Mouse (Mus musculus): ENCODE results near the gene Klhl42.

Gene Klhl42

GRCm38 (mm10) chr6:147151069-147151468 lies 59.9 kb downstream of the Klhl42 start:
- no peak for DNase-seq (ENCODE audit: low spot score in 2 of 2)

DNA sequence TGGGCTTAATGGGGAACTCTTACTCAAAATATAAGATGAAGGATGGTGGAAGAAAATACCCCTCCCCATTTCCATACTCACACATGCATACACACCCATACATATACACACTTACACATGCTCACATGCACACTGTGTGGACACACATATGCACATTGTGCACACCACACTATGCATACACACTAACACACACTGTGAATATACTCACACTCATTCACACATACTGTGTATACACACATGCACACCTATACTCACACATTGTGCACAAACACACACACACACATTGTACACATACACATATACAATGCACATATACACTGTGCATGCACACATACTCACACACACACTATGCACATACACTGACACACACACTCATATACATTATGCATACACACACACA lies 60.7 kb downstream of the Klhl42 start:
- no peak for DNase-seq (ENCODE audit: low spot score in 2 of 2)

GRCm38 (mm10) chr6:147155085-147155484 lies 63.9 kb downstream of the Klhl42 start:
- DNase-seq (ENCODE audit: low spot score in 2 of 2): no peak

DNA sequence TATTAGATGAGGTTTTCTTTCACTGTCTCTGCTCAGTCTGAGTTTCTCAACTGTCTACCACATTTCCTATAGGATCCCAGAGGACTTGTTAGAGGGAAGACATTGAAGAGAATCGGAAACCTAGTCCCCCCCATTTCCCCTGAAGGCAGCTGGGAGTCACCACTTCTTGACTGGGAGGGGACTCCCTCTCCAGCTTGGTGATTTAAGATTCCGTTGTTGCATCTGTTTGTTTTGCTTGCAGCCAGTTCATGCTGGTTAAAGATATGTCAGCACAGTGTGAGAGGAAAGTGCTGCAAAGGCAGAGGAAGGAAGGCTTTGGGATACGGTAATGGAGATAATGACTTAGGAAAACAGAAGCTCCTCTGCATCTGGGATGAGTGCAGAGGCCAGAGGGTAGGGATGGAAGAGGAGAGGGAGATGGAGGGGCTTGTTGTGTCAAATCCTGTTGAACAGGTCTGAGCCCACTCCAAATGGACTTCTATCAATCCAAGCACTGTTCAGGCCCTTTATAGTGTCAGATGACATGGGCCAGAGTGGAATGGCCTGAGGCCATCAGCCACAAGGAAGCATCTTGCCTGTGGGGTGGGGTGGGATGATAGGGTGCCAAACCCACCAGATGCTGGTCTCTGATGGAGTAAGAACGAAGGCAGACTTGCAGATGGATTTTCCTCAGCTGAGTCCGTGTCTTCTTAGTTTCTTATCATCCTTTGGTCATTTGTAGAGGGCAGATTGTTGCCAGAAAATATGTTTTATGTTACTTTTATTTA lies 70.8 kb downstream of the Klhl42 start:
- no peak for DNase-seq (ENCODE audit: low spot score in 2 of 2)
